Mouse (Mus musculus): ENCODE results near the gene Lama5. TPM values are rescaled to one million over a fixed set of nuclear protein-coding genes. Genes with fewer than 3 reads are reported as not detected.

Lama5 gene
- polyA plus RNA-seq, 1 experiment from 2014 or later: 28.0 TPM

DNA sequence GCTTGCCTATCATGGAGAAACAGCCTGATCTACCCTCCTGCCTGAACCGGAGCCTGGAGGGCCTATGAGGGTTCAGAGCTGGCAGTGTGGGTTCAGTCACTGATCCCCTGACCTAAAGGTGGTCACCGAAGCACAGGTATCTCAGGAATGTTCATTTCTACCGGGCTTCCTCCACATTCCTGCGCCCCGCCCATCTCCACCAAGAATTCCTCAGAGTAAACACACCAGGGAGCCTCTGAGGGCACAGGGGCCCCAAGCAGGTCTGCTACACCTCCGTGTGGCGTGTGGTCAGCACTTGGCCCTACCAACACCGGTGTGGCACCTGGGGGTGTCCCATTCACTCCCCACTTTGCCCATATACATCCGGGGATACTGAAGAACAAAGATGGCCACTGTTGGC, 5.5 kb downstream of the Lama5 start:
- H3K4me1 ChIP-seq: peaks cover 48% of the 10 kb centered on the region
- H3K4me3 ChIP-seq (replicated peaks): no peak overlapping the region
- H3K27ac ChIP-seq (replicated peaks): no peak overlapping the region
- 62% methylated on average over 9 of the region's 9 CpGs for WGBS
- H3K4me2 ChIP-seq (replicated peaks): no peak overlapping the region
- H3K9me3 ChIP-seq (replicated peaks): no peaks in the 10 kb centered on the region
- H3K9ac ChIP-seq: no peak overlapping the region
- no peak for ATAC-seq (ENCODE audit: insufficient number of reproducible peaks, low FRiP score, low TSS enrichment, low read depth)
- peaks cover 20% of the 10 kb centered on the region for H3K27me3 ChIP-seq
- no peaks in the 10 kb centered on the region for H3K36me3 ChIP-seq

DNA sequence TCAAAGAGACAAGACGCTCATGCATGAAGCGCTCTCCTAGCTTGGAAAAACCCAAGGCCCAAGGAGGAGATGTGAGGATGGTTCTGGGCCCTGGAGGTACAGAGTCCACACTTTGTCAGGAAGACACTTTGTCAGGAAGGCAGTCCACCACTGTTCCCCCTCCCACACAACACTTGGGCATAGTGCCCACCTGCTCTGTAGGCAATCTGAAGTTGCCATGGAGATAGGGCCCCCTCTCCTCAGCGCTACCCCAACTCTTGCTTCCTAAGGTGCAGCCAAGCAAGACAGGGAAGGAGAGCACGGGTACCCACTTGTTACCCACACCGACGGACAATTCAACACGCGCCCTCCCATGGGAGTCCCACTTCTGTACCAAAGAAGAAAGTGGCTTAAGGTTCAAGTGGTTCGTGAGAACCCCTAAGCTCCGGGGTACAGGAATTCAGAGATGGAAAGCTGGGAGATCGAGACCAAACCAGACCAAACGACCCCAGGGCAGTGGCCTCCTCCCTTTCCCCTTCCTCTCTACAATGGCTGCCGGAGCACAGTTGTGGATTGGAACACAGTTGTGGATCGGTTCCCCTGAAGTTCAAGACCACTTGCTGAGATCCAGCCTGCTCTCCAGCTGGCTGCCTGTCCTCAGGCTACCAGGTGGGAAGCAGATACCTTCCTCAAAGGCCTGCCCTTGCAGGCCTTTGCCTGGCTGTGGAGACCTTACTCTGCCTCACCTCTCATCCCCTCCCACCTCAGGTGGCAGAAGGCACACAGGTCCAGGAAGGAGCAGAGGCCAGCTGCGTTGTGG, 6.3 kb downstream of the Lama5 start:
- Histone ChIP-seq H3K9ac (no peak overlapping the region), H3K4me2 (replicated peaks) (no peak overlapping the region), H3K27me3 (peaks cover 12% of the 10 kb centered on the region), H3K9me3 (replicated peaks) (no peaks in the 10 kb centered on the region), H3K27ac (replicated peaks) (peak overlapping the region; percentile 35), H3K4me1 (peaks cover 48% of the 10 kb centered on the region), H3K36me3 (no peaks in the 10 kb centered on the region), H3K4me3 (replicated peaks) (no peak overlapping the region)
- WGBS: 68% methylated on average over 15 of the region's 15 CpGs
- ATAC-seq (ENCODE audit: insufficient number of reproducible peaks, low FRiP score, low TSS enrichment, low read depth): no peak

DNA sequence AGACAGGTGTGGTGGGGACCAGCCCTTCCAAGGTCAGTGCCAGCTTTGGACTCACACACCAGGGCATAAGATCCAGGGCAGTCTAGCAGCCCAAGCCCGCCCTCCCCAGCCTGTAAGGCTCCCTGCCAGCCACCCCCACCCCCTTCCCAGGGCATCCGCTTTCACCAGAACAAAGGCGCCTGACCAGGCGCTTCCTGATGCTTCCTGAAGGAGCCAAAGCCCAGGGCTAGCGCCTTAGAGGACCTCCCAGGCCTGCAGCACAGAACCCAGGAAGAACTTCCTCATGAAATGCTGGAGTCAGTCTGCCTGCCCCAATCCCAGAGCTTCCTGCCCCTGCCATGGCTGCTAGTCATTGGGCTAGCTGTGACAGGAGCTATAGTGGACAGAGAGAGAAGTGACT, 7.0 kb downstream of the Lama5 start:
- no peak overlapping the region for H3K9ac ChIP-seq
- H3K27me3 ChIP-seq: peaks cover 6% of the 10 kb centered on the region
- peak overlapping the region; percentile 35 for H3K27ac ChIP-seq (replicated peaks)
- WGBS: 31% methylated on average over 5 of the region's 5 CpGs
- H3K4me2 ChIP-seq (replicated peaks): no peak overlapping the region
- no peaks in the 10 kb centered on the region for H3K36me3 ChIP-seq
- ATAC-seq (ENCODE audit: insufficient number of reproducible peaks, low FRiP score, low TSS enrichment, low read depth): no peak
- H3K4me3 ChIP-seq (replicated peaks): no peak overlapping the region
- peaks cover 46% of the 10 kb centered on the region for H3K4me1 ChIP-seq
- no peaks in the 10 kb centered on the region for H3K9me3 ChIP-seq (replicated peaks)

DNA sequence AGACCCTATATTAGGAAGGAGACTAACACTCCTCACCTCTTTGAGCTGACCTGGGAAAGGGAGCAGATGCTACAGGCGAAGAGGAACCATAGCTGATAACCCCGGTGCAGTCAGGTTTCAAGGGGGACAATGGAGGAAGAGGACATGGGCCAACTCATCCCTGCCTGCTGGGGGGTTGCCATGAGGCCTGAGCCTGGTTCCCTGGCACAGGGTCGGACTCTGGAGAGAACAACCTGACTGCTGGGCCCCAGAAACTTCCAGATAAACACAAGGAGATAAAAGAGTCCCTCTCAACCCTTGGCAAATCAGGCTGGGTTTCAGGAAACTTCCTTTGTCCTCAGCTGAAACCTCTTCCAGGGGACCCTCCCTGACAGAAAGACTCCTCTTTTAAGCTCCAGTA, 7.4 kb downstream of the Lama5 start:
- no peak for ATAC-seq (ENCODE audit: insufficient number of reproducible peaks, low FRiP score, low TSS enrichment, low read depth)
- 0 out of 2 replicates have a peak overlapping the region, but pooled peaks have one; percentile 35 for H3K27ac ChIP-seq (replicated peaks)
- H3K4me1 ChIP-seq: peaks cover 45% of the 10 kb centered on the region

DNA sequence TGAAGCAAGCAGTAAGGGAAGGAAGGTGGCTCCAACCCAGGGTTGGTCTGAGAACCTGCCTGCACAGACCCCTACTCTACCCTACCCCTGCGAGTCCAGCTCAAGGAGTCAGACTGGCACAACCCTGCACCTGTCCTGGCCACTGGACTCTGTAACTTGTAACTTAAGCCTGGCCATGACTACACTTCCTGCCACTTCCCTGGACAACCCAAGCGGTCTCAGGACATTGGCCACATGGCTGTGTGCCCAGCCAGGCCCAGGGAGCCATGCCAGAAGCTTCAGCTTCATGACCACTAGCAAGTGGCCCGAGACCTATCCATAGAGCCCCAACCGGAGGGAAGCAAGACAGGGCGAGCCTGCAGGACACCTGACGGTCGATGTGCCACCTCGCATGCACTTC, 8.1 kb downstream of the Lama5 start:
- Histone ChIP-seq H3K4me2 (replicated peaks) (no peak overlapping the region), H3K27me3 (no peaks in the 10 kb centered on the region), H3K27ac (replicated peaks) (0 out of 2 replicates have a peak overlapping the region, but pooled peaks have one; percentile 35), H3K9me3 (replicated peaks) (no peaks in the 10 kb centered on the region), H3K4me1 (peaks cover 39% of the 10 kb centered on the region), H3K36me3 (no peaks in the 10 kb centered on the region), H3K4me3 (replicated peaks) (no peak overlapping the region), H3K9ac (no peak overlapping the region)
- WGBS: 82% methylated on average over 8 of the region's 8 CpGs
- no peak for ATAC-seq (ENCODE audit: insufficient number of reproducible peaks, low FRiP score, low TSS enrichment, low read depth)

More for the DNA sequence above, 7.4 kb downstream of the Lama5 start:
- 76% methylated on average over 3 of the region's 3 CpGs for WGBS
- H3K9ac ChIP-seq: no peak overlapping the region
- H3K4me2 ChIP-seq (replicated peaks): no peak overlapping the region
- no peaks in the 10 kb centered on the region for H3K9me3 ChIP-seq (replicated peaks)
- H3K36me3 ChIP-seq: no peaks in the 10 kb centered on the region
- H3K27me3 ChIP-seq: peaks cover 2% of the 10 kb centered on the region
- H3K4me3 ChIP-seq (replicated peaks): no peak overlapping the region

DNA sequence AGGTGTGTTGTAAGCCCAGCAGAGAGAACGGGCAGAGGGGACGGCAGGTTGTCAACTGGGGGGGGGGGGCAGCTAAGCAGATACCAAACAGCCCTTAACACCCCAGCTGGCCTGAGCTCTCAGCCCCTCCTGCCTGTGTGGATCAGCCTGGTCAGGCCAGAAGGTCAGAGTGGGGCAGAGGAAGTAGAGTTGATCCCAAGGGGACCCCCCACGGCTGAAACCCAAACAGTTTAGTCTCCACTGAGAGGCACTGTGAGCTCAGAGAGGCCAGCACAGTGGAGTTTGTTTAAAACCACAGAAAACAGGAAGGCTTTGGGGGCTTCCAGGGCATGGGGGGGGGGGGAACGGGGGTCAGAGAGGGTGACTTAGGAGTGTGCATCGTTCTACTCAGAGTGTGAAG, 8.7 kb downstream of the Lama5 start:
- H3K36me3 ChIP-seq: no peaks in the 10 kb centered on the region
- H3K9me3 ChIP-seq (replicated peaks): no peaks in the 10 kb centered on the region
- H3K27ac ChIP-seq (replicated peaks): no peak overlapping the region
- WGBS: 51% methylated on average over 5 of the region's 5 CpGs
- no peak overlapping the region for H3K4me2 ChIP-seq (replicated peaks)
- H3K4me1 ChIP-seq: peaks cover 32% of the 10 kb centered on the region
- no peak overlapping the region for H3K4me3 ChIP-seq (replicated peaks)
- no peak for ATAC-seq (ENCODE audit: insufficient number of reproducible peaks, low FRiP score, low TSS enrichment, low read depth)
- no peak overlapping the region for H3K9ac ChIP-seq
- H3K27me3 ChIP-seq: no peaks in the 10 kb centered on the region

DNA sequence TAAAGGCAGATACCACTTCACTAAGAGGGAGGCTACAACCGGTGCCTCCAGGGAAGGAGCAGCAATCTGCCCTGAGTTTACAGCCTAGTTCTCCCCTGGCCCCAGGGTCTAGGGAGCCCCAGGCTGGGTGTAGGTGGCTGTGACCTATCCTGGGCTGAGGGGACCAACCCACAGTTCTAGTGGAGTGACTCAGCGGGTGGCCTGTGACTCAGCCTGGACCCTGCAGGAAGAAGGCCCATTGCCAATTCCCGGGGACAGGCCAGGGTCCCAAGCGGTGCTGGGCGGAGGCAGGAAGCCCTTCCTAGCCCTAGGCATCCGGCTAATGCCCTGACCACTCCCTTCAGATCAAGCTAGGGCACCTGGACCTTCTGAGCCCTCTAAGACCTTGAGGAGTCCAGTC, 9.7 kb downstream of the Lama5 start:
- H3K27ac ChIP-seq (replicated peaks): no peak overlapping the region
- ATAC-seq (ENCODE audit: insufficient number of reproducible peaks, low FRiP score, low TSS enrichment, low read depth): no peak
- 65% methylated on average over 6 of the region's 6 CpGs for WGBS

DNA sequence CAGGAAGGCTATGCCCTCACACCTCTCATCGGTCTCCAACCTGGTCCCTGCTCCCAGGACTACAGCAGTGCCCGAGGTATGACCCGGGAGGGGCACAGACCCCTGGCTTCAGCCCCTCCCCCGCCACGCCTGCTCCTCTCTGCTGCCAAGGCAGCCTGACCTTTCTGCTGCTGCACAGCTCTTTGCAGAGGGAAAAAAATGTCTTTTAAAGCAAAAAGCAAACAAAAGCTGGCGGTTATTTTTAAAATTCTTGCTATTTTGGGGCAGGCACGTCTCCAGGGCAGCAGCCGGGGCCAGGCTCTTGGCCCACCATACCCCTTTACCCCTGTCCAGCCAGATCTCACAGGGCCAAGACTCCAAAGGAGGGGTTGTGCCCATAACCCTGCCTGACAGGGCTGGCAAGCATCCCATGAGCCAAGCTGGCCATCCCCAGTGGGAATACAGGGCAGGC, 10.6 kb downstream of the Lama5 start:
- no peaks in the 10 kb centered on the region for H3K27me3 ChIP-seq
- no peaks in the 10 kb centered on the region for H3K36me3 ChIP-seq
- H3K4me3 ChIP-seq (replicated peaks): no peak overlapping the region
- 52% methylated on average over 8 of the region's 8 CpGs for WGBS
- peaks cover 25% of the 10 kb centered on the region for H3K4me1 ChIP-seq
- no peak overlapping the region for H3K9ac ChIP-seq
- no peak for ATAC-seq (ENCODE audit: insufficient number of reproducible peaks, low FRiP score, low TSS enrichment, low read depth)
- H3K4me2 ChIP-seq (replicated peaks): no peak overlapping the region
- no peak overlapping the region for H3K27ac ChIP-seq (replicated peaks)
- no peaks in the 10 kb centered on the region for H3K9me3 ChIP-seq (replicated peaks)

More for the DNA sequence above, 9.7 kb downstream of the Lama5 start:
- H3K4me2 ChIP-seq (replicated peaks): no peak overlapping the region
- no peak overlapping the region for H3K9ac ChIP-seq
- H3K4me1 ChIP-seq: peaks cover 31% of the 10 kb centered on the region
- no peaks in the 10 kb centered on the region for H3K9me3 ChIP-seq (replicated peaks)
- H3K27me3 ChIP-seq: no peaks in the 10 kb centered on the region
- H3K36me3 ChIP-seq: no peaks in the 10 kb centered on the region
- no peak overlapping the region for H3K4me3 ChIP-seq (replicated peaks)

DNA sequence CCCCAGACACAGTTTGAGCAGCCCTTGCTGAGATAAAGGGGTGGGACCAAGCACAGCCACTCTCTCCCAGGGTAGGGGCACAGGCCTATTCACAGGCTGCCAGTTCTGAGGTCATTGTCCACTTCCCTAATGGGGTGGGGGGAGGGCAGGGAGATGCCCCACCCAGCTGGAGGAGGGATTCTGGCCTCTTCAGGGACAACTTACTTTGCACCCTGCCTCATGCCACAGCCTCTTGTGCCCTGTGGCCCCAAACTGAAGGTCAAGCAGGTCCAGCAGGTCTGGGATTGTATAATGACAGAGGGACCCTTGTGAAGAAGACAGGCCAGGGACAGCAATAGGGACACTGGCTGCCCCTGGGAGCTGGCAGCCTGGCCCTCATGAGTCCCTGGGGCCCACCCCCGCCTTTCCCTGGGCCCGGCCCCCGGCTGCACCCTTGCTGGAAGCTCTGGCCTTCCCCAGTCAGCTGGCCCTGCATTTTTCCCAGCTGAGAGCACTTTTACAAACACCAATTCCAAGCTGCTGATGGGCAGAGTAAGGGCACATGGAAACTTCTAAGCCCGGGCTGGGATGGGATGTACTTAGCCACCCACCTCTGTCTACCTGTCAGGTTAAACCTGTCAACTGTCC, 11.2 kb downstream of the Lama5 start:
- no peak overlapping the region for H3K4me2 ChIP-seq (replicated peaks)
- H3K27me3 ChIP-seq: no peaks in the 10 kb centered on the region
- no peak overlapping the region for H3K27ac ChIP-seq (replicated peaks)
- peaks cover 20% of the 10 kb centered on the region; the same call in 1 of the 2 replicates for H3K4me1 ChIP-seq
- no peak for ATAC-seq (ENCODE audit: insufficient number of reproducible peaks, low FRiP score, low TSS enrichment, low read depth)
- no peaks in the 10 kb centered on the region for H3K36me3 ChIP-seq
- no peaks in the 10 kb centered on the region for H3K9me3 ChIP-seq (replicated peaks)
- H3K4me3 ChIP-seq (replicated peaks): no peak overlapping the region
- H3K9ac ChIP-seq: no peak overlapping the region
- WGBS: 73% methylated on average over 4 of the region's 4 CpGs

DNA sequence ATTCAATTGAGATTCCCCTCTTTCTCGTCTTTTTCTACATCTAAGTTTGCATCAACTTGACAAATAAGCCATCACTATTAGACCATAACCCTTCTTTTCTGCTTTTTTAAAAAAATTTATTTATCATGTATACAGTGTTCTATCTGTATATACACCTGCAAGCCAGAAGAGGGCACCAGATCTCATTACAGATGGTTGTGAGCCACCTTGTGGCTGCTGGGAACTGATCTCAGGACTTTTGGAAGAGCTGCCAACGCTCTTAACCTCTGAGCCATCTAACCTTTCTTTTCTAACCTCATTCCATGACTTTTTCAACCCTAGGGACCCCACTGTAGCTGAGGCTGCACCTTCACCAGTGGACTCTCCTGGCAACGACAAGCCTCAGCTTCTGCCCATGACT, 13.4 kb downstream of the Lama5 start:
- 0 out of 2 replicates have a peak, but pooled peaks cover 10% of the 10 kb centered on the region for H3K4me1 ChIP-seq
- no peak overlapping the region for H3K4me2 ChIP-seq (replicated peaks)
- no peak for ATAC-seq (ENCODE audit: insufficient number of reproducible peaks, low FRiP score, low TSS enrichment, low read depth)
- no peak overlapping the region for H3K4me3 ChIP-seq (replicated peaks)
- no peaks in the 10 kb centered on the region for H3K36me3 ChIP-seq
- no peaks in the 10 kb centered on the region for H3K27me3 ChIP-seq
- 91% methylated on average over 3 of the region's 3 CpGs for WGBS
- no peak overlapping the region for H3K9ac ChIP-seq
- no peak overlapping the region for H3K27ac ChIP-seq (replicated peaks)
- H3K9me3 ChIP-seq (replicated peaks): no peaks in the 10 kb centered on the region

DNA sequence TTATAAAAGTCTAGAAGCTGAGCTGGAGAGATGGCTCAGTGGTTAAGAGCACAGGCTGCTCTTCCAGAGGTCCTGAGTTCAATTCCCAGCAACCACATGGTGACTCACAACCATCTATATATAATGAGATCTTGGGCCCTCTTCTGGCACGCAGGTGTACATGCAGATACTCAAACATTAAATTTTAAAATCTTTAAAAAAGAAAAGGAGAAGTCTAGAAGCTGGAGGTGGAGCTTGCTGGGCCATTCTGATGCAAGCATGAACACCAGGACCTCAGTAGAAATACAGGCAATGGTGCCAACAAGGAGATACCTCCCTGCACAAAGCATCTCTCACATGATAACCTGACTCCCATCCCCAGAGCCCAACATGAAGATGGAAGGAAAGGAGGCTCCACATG, 16.7 kb downstream of the Lama5 start:
- no peak overlapping the region for H3K27ac ChIP-seq (replicated peaks)
- H3K27me3 ChIP-seq: no peaks in the 10 kb centered on the region
- ATAC-seq (ENCODE audit: insufficient number of reproducible peaks, low FRiP score, low TSS enrichment, low read depth): no peak
- H3K4me3 ChIP-seq (replicated peaks): no peak overlapping the region
- H3K36me3 ChIP-seq: no peaks in the 10 kb centered on the region
- 75% methylated on average over 1 of the region's 1 CpGs for WGBS
- no peak overlapping the region for H3K9ac ChIP-seq
- no peak overlapping the region for H3K4me2 ChIP-seq (replicated peaks)
- 0 out of 2 replicates have a peak, but pooled peaks cover 6% of the 10 kb centered on the region for H3K4me1 ChIP-seq
- no peaks in the 10 kb centered on the region for H3K9me3 ChIP-seq (replicated peaks)
